Mouse (Mus musculus) T-helper 17 cell (primary cell): Measurements from ENCODE around the gene Zfp628.

Experiments used
- in situ Hi-C, 2 experiments: fragments of 300-600 bp; cut with MboI, MseI; formaldehyde crosslinking; loops; 1 replicate in 1 of 2; 2 replicates in 1 of 2; pipeline ENCODE4 v1.15.1; 2025; ENCODE audit warnings: high pct_unique_total_duplicates in 2 of 2

Gene Zfp628

GRCm38 (mm10) chr7:4917494-4917893 is 2.5 kb downstream of the Zfp628 start:
- in situ Hi-C loops: loop anchor here in 1 of 2 experiments (5.0 kb wide), 1 partner anchor 100 kb away; the partner anchor contains the start of gene Gm44973

- in situ Hi-C loops: loop anchor here in 1 of 2 experiments (5.0 kb wide), 1 partner anchor 99 kb away; the partner anchor contains the start of gene Gm44973
Measured at GRCm38 (mm10) chr7:4918681-4919080, 3.7 kb downstream of the Zfp628 start.

GRCm38 (mm10) chr7:4919096-4919495 is 4.1 kb downstream of the Zfp628 start:
- in situ Hi-C loops: loop anchor here in 1 of 2 experiments (5.0 kb wide), 1 partner anchor 98 kb away; the partner anchor contains the start of gene Gm44973

- in situ Hi-C loops: loop anchor here in 1 of 2 experiments (5.0 kb wide), 1 partner anchor 97 kb away; the partner anchor contains the start of gene Gm44973
Measured at GRCm38 (mm10) chr7:4919971-4920370, 5.0 kb downstream of the Zfp628 start.

GRCm38 (mm10) chr7:4920496-4920895 is 5.5 kb downstream of the Zfp628 start:
- in situ Hi-C loops: no loop called here

- in situ Hi-C loops: no loop called here
Measured at GRCm38 (mm10) chr7:4920976-4921823, 6.2 kb downstream of the Zfp628 start.

- in situ Hi-C loops: no loop called here
Measured at GRCm38 (mm10) chr7:4921824-4922482, 6.9 kb downstream of the Zfp628 start, which contains the start of gene Nat14. Gene Nat14 (plus strand): TSS chr7:4922028.

- in situ Hi-C loops: no loop called here
Measured at GRCm38 (mm10) chr7:4922508-4922907, 7.5 kb downstream of the Zfp628 start.

GRCm38 (mm10) chr7:4922931-4923565 is 8.0 kb downstream of the Zfp628 start:
- in situ Hi-C loops: no loop called here

- in situ Hi-C loops: no loop called here
Measured at GRCm38 (mm10) chr7:4923586-4924364, 8.8 kb downstream of the Zfp628 start.

GRCm38 (mm10) chr7:4924483-4924882 is 9.5 kb downstream of the Zfp628 start:
- in situ Hi-C loops: no loop called here

- in situ Hi-C loops: loop anchor here in 1 of 2 experiments (5.0 kb wide), 1 partner anchor 378 kb away; the partner anchor contains the start of gene Syt5
Measured at GRCm38 (mm10) chr7:4924891-4925301, 9.9 kb downstream of the Zfp628 start.

- in situ Hi-C loops: loop anchor here in 1 of 2 experiments (5.0 kb wide), 1 partner anchor 378 kb away; the partner anchor contains the start of gene Syt5
Measured at GRCm38 (mm10) chr7:4925441-4926381, 10.7 kb downstream of the Zfp628 start, which contains the start of gene Ssc5d. Gene Ssc5d (plus strand): TSS chr7:4925785.

- in situ Hi-C loops: loop anchor here in 1 of 2 experiments (5.0 kb wide), 1 partner anchor 380 kb away; the partner anchor contains the start of gene Syt5
Measured at GRCm38 (mm10) chr7:4926849-4927248, 11.8 kb downstream of the Zfp628 start.

- in situ Hi-C loops: loop anchor here in 1 of 2 experiments (5.0 kb wide), 1 partner anchor 380 kb away; the partner anchor contains the start of gene Syt5
Measured at GRCm38 (mm10) chr7:4927711-4928110, 12.7 kb downstream of the Zfp628 start.

GRCm38 (mm10) chr7:4928323-4928722 is 13.3 kb downstream of the Zfp628 start:
- in situ Hi-C loops: loop anchor here in 1 of 2 experiments (5.0 kb wide), 1 partner anchor 381 kb away; the partner anchor contains the start of gene Syt5

GRCm38 (mm10) chr7:4933103-4933502 is 18.1 kb downstream of the Zfp628 start:
- in situ Hi-C loops: no loop called here

- in situ Hi-C loops: no loop called here
Measured at GRCm38 (mm10) chr7:4934160-4934914, 19.3 kb downstream of the Zfp628 start.
